In genomic region chr13:23574546-23575170, GRCm38 (mm10) we compare ENCODE assay signal across 8 mouse cellular contexts. TPM values are rescaled to one million over a fixed set of nuclear protein-coding genes. Genes with fewer than 3 reads are reported as not detected.
DNase-seq lines count a peak whose midpoint lies in the region; ATAC-seq lines count a peak whose summit lies in the region.
"Not testable (repeated sequence)": the region's sequence is repeated elsewhere in the genome, so short reads cannot be mapped to it uniquely, and the experiment has no call there.

No protein-coding gene starts in this region.

- DNase-seq in ES-CJ7 (ENCODE audit: low read depth, low spot score), result peak; percentile 59
- peak; percentile 67 for DNase-seq in embryo, embryonic 10.5 days (ENCODE audit: low spot score)
- DNase-seq in hindbrain, embryonic 11.5 days (ENCODE audit: low spot score), result not testable (repeated sequence)

- H3K27ac ChIP-seq in forebrain, embryonic 15.5 days (replicated peaks), result peak overlapping the region; percentile 97
- peak overlapping the region; percentile 72 for H3K27ac ChIP-seq in hindbrain, embryonic 11.5 days (ENCODE audit: low read depth, low read length)
- H3K27ac ChIP-seq in kidney, embryonic 16.5 days (ENCODE audit: low read length), result peak overlapping the region; percentile 89
- H3K27ac ChIP-seq in liver, embryonic 15.5 days (replicated peaks), result peak overlapping the region; percentile 98
- H3K27ac ChIP-seq in midbrain, embryonic 16.5 days (ENCODE audit: low read length), result peak overlapping the region; percentile 81
- peak overlapping the region; percentile 94 for H3K27ac ChIP-seq in stomach, embryonic 14.5 days (ENCODE audit: low read length)

- H3K4me1 ChIP-seq in forebrain, embryonic 15.5 days, result peaks cover 38% of the 10 kb centered on the region
- not testable (repeated sequence) for H3K4me1 ChIP-seq in hindbrain, embryonic 11.5 days (replicated peaks; ENCODE audit: control insufficient read depth, insufficient read depth, low read length); stomach, embryonic 14.5 days (ENCODE audit: control insufficient read depth, insufficient read depth, low read length)
- peaks cover 20% of the 10 kb centered on the region for H3K4me1 ChIP-seq in kidney, embryonic 16.5 days (ENCODE audit: insufficient read depth, low read length)
- peaks cover 37% of the 10 kb centered on the region for H3K4me1 ChIP-seq in liver, embryonic 15.5 days (replicated peaks)
- peaks cover 30% of the 10 kb centered on the region for H3K4me1 ChIP-seq in midbrain, embryonic 16.5 days (ENCODE audit: control insufficient read depth, insufficient read depth, low read length)

- not testable (repeated sequence) for H3K36me3 ChIP-seq in forebrain, embryonic 15.5 days; hindbrain, embryonic 11.5 days (ENCODE audit: control insufficient read depth, insufficient read depth, low read length); kidney, embryonic 16.5 days (ENCODE audit: insufficient read depth, low read length); liver, embryonic 15.5 days (replicated peaks); midbrain, embryonic 16.5 days (ENCODE audit: control insufficient read depth, insufficient read depth, low read length); stomach, embryonic 14.5 days (ENCODE audit: control insufficient read depth, insufficient read depth, low read length)

- peak overlapping the region; percentile 72 for H3K4me2 ChIP-seq in forebrain, embryonic 15.5 days (replicated peaks)
- H3K4me2 ChIP-seq in hindbrain, embryonic 11.5 days (replicated peaks; ENCODE audit: low read depth, low read length), result peak overlapping the region; percentile 43
- H3K4me2 ChIP-seq in kidney, embryonic 16.5 days (replicated peaks; ENCODE audit: low read depth, low read length), result peak overlapping the region; percentile 51
- H3K4me2 ChIP-seq in liver, embryonic 15.5 days, result peak overlapping the region; percentile 81
- peak overlapping the region; percentile 73 for H3K4me2 ChIP-seq in midbrain, embryonic 16.5 days (ENCODE audit: low read length)
- H3K4me2 ChIP-seq in stomach, embryonic 14.5 days (replicated peaks; ENCODE audit: low read depth, low read length), result peak overlapping the region; percentile 60

- not testable (repeated sequence) for H3K27me3 ChIP-seq in forebrain, embryonic 15.5 days; hindbrain, embryonic 11.5 days (ENCODE audit: control insufficient read depth, insufficient read depth, low read length); kidney, embryonic 16.5 days (ENCODE audit: insufficient read depth, low read length); liver, embryonic 15.5 days; midbrain, embryonic 16.5 days (ENCODE audit: control insufficient read depth, insufficient read depth, low read depth, low read length); stomach, embryonic 14.5 days (ENCODE audit: control insufficient read depth, insufficient read depth, low read length)

- WGBS in forebrain, embryonic 15.5 days, result 0% methylated on average over 13 of the region's 39 CpGs
- under 1% methylated on average over 5 of the region's 39 CpGs for WGBS in hindbrain, embryonic 11.5 days
- under 1% methylated on average over 5 of the region's 39 CpGs for WGBS in kidney, embryonic 16.5 days
- WGBS in liver, embryonic 15.5 days (ENCODE audit: insufficient replicate concordance), result 0% methylated on average over 10 of the region's 39 CpGs
- WGBS in midbrain, embryonic 16.5 days, result 2% methylated on average over 5 of the region's 39 CpGs
- WGBS in stomach, embryonic 14.5 days, result 0% methylated on average over 5 of the region's 39 CpGs

- H3K9me3 ChIP-seq in forebrain, embryonic 15.5 days; hindbrain, embryonic 11.5 days (ENCODE audit: control insufficient read depth, low read length); kidney, embryonic 16.5 days (ENCODE audit: low read length); liver, embryonic 15.5 days (replicated peaks); midbrain, embryonic 16.5 days (replicated peaks; ENCODE audit: control insufficient read depth, low read length, poor library complexity, severe bottlenecking); stomach, embryonic 14.5 days (ENCODE audit: control insufficient read depth, low read depth, low read length): not testable (repeated sequence)

- not testable (repeated sequence) for ATAC-seq in forebrain, embryonic 15.5 days (replicated peaks); kidney, embryonic 16.5 days (ENCODE audit: low FRiP score, low TSS enrichment); liver, embryonic 15.5 days (ENCODE audit: insufficient read depth); midbrain, embryonic 16.5 days; stomach, embryonic 14.5 days (ENCODE audit: insufficient number of reproducible peaks, insufficient read depth, low FRiP score, low read depth)
- ATAC-seq in hindbrain, embryonic 11.5 days (ENCODE audit: low FRiP score), result peak; percentile 3; the same call in 1 of the 2 replicates

- peak overlapping the region; percentile 50 for H3K4me3 ChIP-seq in forebrain, embryonic 15.5 days
- H3K4me3 ChIP-seq in hindbrain, embryonic 11.5 days (ENCODE audit: low read depth, low read length), result peak overlapping the region; percentile 41
- H3K4me3 ChIP-seq in kidney, embryonic 16.5 days (ENCODE audit: low read length), result peak overlapping the region; percentile 57
- H3K4me3 ChIP-seq in liver, embryonic 15.5 days (replicated peaks), result peak overlapping the region; percentile 64
- H3K4me3 ChIP-seq in midbrain, embryonic 16.5 days (ENCODE audit: low read depth, low read length), result peak overlapping the region; percentile 33
- peak overlapping the region; percentile 42 for H3K4me3 ChIP-seq in stomach, embryonic 14.5 days (ENCODE audit: low read depth, low read length)

- H3K9ac ChIP-seq in forebrain, embryonic 15.5 days (replicated peaks), result peak overlapping the region; percentile 43; the same call in 1 of the 2 replicates
- not testable (repeated sequence) for H3K9ac ChIP-seq in hindbrain, embryonic 11.5 days (ENCODE audit: low read depth, low read length); midbrain, embryonic 16.5 days (ENCODE audit: low read depth, low read length)
- 0 out of 2 replicates have a peak overlapping the region, but pooled peaks have one; percentile 53 for H3K9ac ChIP-seq in kidney, embryonic 16.5 days (replicated peaks; ENCODE audit: low read length)
- H3K9ac ChIP-seq in liver, embryonic 15.5 days, result peak overlapping the region; percentile 45
- H3K9ac ChIP-seq in stomach, embryonic 14.5 days (replicated peaks; ENCODE audit: low read depth, low read length), result peak overlapping the region; percentile 42; the same call in 1 of the 2 replicates

RNA-seq across cellular contexts. Expression of gene Hist1h2ad, which starts 0.5 kb away (rescaled TPM):
- 1.5 and 2.0 TPM in 2 replicates for polyA plus RNA-seq in forebrain, embryonic 15.5 days (2015; fragmentation: Nextera tagmentation; extraction: Ambion mirVana)
- 1.0 and 2.9 TPM in 2 replicates for polyA plus RNA-seq in hindbrain, embryonic 11.5 days (2014; fragmentation: Nextera tagmentation; extraction: Ambion mirVana)
- polyA plus RNA-seq in kidney, embryonic 16.5 days (2015; fragmentation: Nextera tagmentation; extraction: Ambion mirVana), result 2.5 and 3.0 TPM in 2 replicates
- polyA plus RNA-seq in liver, embryonic 15.5 days (2015; fragmentation: Nextera tagmentation; extraction: Ambion mirVana), result 3.6 and 4.1 TPM in 2 replicates
- polyA plus RNA-seq in midbrain, embryonic 16.5 days (2015; fragmentation: Nextera tagmentation; extraction: Ambion mirVana), result not detected in 2 replicates
- polyA plus RNA-seq in stomach, embryonic 14.5 days (2014; fragmentation: Nextera tagmentation; extraction: Ambion mirVana), result 4.1 and 6.2 TPM in 2 replicates

RNA-seq across cellular contexts. Expression of gene Hist1h2bf, which starts 0.7 kb away (rescaled TPM):
- polyA plus RNA-seq in forebrain, embryonic 15.5 days (2015; fragmentation: Nextera tagmentation; extraction: Ambion mirVana), result 1.6 and 2.9 TPM in 2 replicates
- polyA plus RNA-seq in hindbrain, embryonic 11.5 days (2014; fragmentation: Nextera tagmentation; extraction: Ambion mirVana), result 1.5 and 3.7 TPM in 2 replicates
- polyA plus RNA-seq in kidney, embryonic 16.5 days (2015; fragmentation: Nextera tagmentation; extraction: Ambion mirVana), result 4.3 and 4.4 TPM in 2 replicates
- 4.0 and 6.7 TPM in 2 replicates for polyA plus RNA-seq in liver, embryonic 15.5 days (2015; fragmentation: Nextera tagmentation; extraction: Ambion mirVana)
- polyA plus RNA-seq in midbrain, embryonic 16.5 days (2015; fragmentation: Nextera tagmentation; extraction: Ambion mirVana), result not detected in 2 replicates
- polyA plus RNA-seq in stomach, embryonic 14.5 days (2014; fragmentation: Nextera tagmentation; extraction: Ambion mirVana), result 7.1 and 7.3 TPM in 2 replicates

RNA-seq across cellular contexts. Expression of gene Hist1h3d, which starts 0.9 kb away (rescaled TPM):
- polyA plus RNA-seq in forebrain, embryonic 15.5 days (2015; fragmentation: Nextera tagmentation; extraction: Ambion mirVana), result 4.5 and 5.1 TPM in 2 replicates
- 7.2 and 8.3 TPM in 2 replicates for polyA plus RNA-seq in hindbrain, embryonic 11.5 days (2014; fragmentation: Nextera tagmentation; extraction: Ambion mirVana)
- 6.1 and 6.6 TPM in 2 replicates for polyA plus RNA-seq in kidney, embryonic 16.5 days (2015; fragmentation: Nextera tagmentation; extraction: Ambion mirVana)
- polyA plus RNA-seq in liver, embryonic 15.5 days (2015; fragmentation: Nextera tagmentation; extraction: Ambion mirVana), result 6.0 and 7.4 TPM in 2 replicates
- polyA plus RNA-seq in midbrain, embryonic 16.5 days (2015; fragmentation: Nextera tagmentation; extraction: Ambion mirVana), result 0.53 and 0.60 TPM in 2 replicates
- 11.2 and 16.2 TPM in 2 replicates for polyA plus RNA-seq in stomach, embryonic 14.5 days (2014; fragmentation: Nextera tagmentation; extraction: Ambion mirVana)

RNA-seq across cellular contexts. Expression of gene Hist1h2bg, which starts 3.5 kb away (rescaled TPM):
- polyA plus RNA-seq in forebrain, embryonic 15.5 days (2015; fragmentation: Nextera tagmentation; extraction: Ambion mirVana), result 4.7 and 5.6 TPM in 2 replicates
- polyA plus RNA-seq in hindbrain, embryonic 11.5 days (2014; fragmentation: Nextera tagmentation; extraction: Ambion mirVana), result 3.2 and 4.8 TPM in 2 replicates
- 8.5 and 9.1 TPM in 2 replicates for polyA plus RNA-seq in kidney, embryonic 16.5 days (2015; fragmentation: Nextera tagmentation; extraction: Ambion mirVana)
- 10.0 and 11.6 TPM in 2 replicates for polyA plus RNA-seq in liver, embryonic 15.5 days (2015; fragmentation: Nextera tagmentation; extraction: Ambion mirVana)
- 0.36 and 0.86 TPM in 2 replicates for polyA plus RNA-seq in midbrain, embryonic 16.5 days (2015; fragmentation: Nextera tagmentation; extraction: Ambion mirVana)
- 11.0 and 12.6 TPM in 2 replicates for polyA plus RNA-seq in stomach, embryonic 14.5 days (2014; fragmentation: Nextera tagmentation; extraction: Ambion mirVana)

RNA-seq across cellular contexts. Expression of gene Hist1h2ae, which starts 3.6 kb away (rescaled TPM):
- 48.1 and 55.0 TPM in 2 replicates for polyA plus RNA-seq in forebrain, embryonic 15.5 days (2015; fragmentation: Nextera tagmentation; extraction: Ambion mirVana)
- polyA plus RNA-seq in hindbrain, embryonic 11.5 days (2014; fragmentation: Nextera tagmentation; extraction: Ambion mirVana), result 70.9 and 82.9 TPM in 2 replicates
- polyA plus RNA-seq in kidney, embryonic 16.5 days (2015; fragmentation: Nextera tagmentation; extraction: Ambion mirVana), result 57.3 and 57.7 TPM in 2 replicates
- polyA plus RNA-seq in liver, embryonic 15.5 days (2015; fragmentation: Nextera tagmentation; extraction: Ambion mirVana), result 75.0 and 100 TPM in 2 replicates
- polyA plus RNA-seq in midbrain, embryonic 16.5 days (2015; fragmentation: Nextera tagmentation; extraction: Ambion mirVana), result 7.7 and 11.6 TPM in 2 replicates
- polyA plus RNA-seq in stomach, embryonic 14.5 days (2014; fragmentation: Nextera tagmentation; extraction: Ambion mirVana), result 92.6 and 109 TPM in 2 replicates
